Mouse (Mus musculus): ENCODE measurements around the gene Kctd18.

DNA sequence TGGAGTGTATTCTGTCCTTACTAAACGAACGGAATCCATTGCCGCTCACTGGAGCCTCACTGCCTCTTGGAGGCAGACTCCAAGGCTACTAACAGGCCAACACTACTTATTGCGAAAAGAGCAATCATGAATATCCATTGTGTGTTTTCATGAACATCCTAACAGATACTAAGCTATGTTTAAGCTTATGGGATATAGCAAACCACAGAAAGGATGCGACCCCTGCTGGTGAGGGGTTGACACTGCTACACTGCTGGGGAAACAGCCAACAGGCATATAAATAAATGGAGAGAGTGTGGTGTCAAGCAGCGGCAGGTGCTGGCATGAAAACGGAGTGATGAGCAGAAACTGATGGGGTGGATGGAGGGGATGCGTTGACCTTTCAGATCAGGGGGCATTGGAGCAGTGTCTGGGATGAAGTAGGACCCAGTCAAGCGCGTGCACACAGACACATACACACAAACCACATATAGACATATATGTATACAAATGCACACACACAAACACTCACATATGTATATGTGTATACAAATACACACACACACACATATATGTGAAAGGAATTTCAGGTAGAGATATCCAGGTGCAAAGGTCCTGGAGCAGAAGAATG is 12.5 kb upstream of the Kctd18 start:
- TF ChIP-seq CTCF (IDR thresholded peaks at IDR 0.05; ENCODE audit: low read depth) (peak; percentile 94), EP300 (IDR thresholded peaks at IDR 0.05; ENCODE audit: low read depth) (no peak)

All from liver, embryonic 14.5 days (tissue).